Mouse (Mus musculus): Measurements from ENCODE around the gene Ssu72. TPM values are rescaled to one million over a fixed set of nuclear protein-coding genes. Genes with fewer than 3 reads are reported as not detected.
"Not testable (repeated sequence)": the region's sequence is repeated elsewhere in the genome, so short reads cannot be mapped to it uniquely, and the experiment has no call there.

The Ssu72 gene
- total and polyA plus RNA-seq, 3 experiments, result 104 to 178 (median 143) TPM

DNA sequence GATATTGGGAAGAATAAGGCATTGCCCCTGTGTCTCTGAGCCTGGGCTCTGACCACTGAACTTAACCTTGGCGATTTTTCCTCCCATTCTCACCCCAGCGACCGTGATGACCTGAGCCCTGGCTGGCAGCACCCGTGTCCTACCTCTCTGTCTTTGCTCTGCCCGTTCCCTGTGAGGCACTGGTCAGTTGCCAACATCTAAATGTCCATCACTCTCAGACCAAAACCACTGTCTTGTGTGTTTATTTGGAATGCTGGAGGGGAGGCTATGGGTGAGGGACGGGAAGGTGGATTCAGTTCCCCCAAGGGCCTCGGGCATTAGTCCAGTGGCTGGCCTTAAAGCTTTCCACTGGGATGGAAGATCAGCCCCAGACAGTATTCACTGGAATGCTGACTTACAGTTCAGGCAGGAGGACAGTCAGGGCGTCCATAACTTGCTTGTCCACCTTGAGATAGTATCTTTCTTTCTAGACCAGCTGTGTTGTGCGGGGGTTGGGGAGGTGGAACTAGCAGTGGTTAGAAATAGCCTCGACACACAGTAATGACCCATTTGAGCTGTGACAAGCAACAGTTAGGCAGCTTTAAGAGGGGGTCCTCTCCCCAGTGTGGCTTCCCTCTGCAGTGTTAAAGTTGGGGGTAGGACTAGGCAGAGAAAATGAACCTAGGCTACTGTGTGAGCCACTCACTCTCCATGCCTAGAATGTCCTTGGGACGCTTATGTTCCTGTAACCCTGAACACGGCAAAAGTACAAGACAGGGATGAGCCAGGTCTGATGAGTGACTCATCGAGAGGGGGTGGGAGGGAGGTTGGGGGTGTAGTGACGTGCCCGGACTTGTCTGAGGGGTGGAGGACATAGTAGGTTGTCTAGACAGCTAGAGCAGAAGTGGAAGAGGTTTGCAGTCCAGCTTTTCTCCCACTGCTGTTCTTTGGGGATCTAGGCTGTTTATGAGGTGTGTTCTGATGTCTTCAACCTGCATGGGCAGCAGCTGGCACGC is 8.0 kb upstream of the Ssu72 start:
- peak; percentile 80 for DNase-seq

DNA sequence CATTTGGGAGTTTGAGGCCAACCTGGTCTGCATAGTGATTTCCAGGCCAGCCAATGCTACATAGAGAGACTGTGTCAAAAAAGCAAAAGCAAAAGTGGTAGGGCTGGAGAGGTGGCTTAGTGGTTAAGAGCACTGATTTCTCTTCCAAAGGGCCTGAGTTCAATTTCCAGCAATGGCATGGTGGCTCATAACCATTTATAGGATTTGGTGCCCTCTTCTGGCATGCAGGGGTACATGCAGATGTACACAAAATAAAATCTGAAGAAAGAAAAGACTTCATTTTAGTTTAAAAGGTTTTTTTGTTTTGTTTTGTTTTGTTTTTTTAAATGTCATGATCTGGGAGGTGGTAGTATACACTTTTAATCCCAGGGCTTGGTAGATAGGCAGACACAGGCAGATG is 4.2 kb upstream of the Ssu72 start:
- DNase-seq, result no peak

DNA sequence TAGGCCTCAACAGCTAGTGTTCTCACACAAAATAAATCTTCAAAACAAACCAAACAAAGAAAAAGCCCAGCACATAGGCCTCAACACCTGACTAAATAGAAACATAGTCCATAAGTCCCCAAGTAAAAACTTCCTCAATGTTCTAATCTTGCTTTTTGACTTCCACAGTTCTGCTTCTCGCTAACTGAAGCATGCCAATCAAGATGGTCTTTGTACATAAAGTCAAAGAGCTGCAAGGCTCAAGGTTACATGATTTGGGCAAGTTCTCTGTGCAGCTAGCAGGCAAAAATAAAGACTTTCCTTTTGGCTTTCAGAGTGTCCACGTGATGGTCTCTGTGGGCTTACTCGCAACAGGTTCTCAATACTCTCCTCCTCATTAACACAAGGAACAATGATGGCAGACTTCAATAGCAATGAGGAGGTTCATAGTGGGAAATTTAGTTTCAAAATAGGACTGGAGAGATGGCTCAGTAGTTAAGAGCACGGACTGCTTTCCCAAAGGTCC is 1.1 kb upstream of the Ssu72 start:
- no peak for DNase-seq

DNA sequence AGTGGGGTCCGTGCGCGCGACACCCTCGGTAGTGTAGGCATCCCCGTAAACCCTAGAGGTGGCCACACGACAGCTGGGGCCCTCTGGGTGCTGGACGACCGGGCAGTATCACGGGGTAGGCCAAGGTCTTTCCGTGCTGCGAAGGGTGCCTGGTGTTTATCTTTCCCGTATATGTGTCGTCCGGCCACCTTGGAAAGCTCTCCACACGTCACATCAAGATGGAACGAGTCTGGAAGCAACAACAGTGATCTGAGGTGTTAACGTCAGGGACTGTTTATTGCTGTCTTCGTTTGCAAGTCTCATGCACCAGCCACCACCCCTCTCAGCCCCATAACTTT is 961 bp downstream of the Ssu72 start:
- DNase-seq, result no peak

DNA sequence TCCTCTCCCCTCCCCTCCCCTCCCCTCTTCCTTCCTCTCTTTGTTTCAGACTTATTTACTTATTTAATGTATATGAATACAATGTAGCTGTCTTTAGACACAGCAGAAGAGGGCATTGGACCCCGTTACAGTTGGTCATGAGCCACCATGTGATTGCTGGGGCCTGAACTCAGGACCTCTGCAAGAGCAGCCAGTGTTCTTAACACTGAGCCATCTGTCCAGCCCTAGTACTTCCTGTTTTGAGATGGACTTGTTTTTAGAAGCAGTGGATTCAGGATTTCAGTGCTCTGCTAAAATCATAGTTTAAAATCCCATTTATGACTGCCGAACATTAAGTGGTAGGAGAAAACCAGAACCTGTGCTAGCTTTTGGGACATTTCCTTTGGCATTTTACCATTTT is 4.0 kb downstream of the Ssu72 start:
- no peak for DNase-seq

DNA sequence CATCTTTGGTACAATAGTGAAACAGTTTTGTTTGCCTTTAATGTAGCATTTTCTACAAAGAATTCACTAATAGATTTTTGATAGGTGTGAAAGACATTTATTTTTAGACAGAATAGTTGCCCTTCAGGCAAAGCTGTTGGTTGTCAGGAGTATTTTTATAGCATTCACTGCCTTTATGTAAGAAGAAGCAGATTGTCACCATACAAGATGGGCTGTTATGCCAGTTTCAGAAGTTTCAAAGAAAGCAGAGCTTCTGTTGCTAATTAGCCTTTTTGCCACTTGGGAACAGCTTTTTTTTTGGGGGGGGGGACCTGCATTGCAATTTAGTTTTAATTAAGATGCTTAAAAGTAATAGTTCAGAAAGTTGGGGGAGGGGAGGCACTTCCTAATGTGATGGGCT is 4.4 kb downstream of the Ssu72 start:
- no peak for DNase-seq

DNA sequence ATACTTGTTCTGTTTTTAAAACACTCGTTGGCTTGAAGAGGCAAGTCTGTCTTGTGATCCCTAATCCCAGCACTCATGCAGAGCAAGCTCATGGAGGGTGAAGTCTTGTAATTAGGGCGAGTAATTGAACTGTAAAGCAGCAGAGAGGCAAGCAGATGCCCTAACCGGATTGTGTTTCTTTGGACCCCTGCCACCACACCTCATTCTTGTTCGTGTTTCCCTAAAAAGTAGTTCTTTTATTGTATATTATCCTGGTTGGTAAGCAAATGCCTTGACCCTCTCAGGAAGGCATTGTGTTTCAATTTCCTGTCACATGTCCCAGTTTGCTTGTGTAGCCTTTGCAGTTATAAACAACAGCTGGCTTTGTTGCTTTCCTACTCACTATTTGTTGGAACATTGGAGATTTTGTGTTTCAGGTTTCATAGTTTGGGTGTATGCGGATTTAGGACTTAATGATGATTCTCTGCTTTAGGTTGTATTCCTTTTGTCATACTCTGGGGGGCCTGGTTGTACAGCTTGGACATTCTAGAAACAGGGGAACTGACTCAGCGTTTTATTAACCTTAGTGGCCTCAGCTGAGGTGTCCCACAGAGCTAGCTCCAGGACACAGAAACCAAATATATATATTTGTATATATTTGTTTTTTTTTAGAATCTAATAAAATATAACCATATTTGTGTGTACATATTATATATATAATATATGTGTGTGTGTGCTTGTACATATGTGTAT is 6.1 kb downstream of the Ssu72 start:
- DNase-seq, result no peak

DNA sequence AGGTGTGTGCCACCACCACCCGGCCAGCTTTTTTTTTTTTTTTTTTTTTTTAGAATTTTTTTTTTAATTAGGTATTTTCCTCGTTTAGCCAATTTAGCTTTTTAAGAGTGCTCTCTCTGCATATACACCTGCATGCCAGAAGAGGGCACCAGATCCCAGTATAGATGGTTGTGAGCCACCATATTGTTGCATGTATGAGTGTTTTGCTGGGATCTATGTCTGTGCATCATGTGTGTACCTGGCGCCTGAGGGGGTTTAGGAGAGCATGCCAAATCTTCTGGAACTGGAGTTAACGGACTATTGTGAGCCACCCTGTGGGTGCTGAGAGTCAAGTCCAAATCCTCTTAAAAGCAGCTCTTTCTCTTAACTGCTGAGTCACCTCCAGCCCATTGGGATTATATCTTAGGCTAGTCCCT is 17.1 kb downstream of the Ssu72 start:
- peak; percentile 37 for DNase-seq

DNA sequence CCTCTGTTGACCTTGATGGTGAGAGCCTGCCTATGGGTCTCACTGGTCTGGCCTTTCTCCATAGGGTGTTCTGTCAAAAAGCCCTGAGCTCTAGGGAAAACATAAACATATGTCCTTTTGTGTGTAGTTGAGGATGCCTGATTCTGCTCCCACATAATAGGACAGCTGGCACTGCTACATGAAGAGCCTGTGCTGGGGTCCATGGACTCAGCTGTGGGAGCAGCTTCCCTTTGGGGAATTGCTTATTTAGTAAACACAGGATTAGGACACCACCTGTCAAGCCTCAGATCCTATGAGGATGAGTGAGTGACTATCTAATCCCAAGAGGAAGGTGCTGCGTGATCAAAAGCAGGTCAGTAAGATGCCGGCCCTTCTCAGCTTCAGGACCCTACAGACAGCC is 23.4 kb downstream of the Ssu72 start:
- no peak for DNase-seq

DNA sequence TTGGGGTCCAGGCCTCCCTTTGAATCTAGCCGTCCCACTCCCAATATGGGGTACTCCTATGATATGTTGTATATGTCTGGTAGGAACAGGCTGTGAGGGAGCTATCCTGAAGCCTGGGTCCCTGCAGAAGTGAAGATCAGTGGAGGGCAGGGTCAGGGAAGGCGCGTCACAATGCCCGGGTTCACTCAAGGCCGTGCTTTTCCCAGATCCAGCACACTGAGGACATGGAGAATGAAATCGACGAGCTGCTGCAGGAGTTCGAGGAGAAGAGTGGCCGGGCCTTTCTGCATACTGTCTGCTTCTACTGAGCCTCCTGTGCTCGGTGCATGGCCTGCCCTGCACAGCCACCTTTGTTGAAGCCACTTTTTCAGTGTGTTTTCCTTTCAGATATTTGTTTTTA is 28.7 kb downstream of the Ssu72 start:
- peak; percentile 47 for DNase-seq

DNA sequence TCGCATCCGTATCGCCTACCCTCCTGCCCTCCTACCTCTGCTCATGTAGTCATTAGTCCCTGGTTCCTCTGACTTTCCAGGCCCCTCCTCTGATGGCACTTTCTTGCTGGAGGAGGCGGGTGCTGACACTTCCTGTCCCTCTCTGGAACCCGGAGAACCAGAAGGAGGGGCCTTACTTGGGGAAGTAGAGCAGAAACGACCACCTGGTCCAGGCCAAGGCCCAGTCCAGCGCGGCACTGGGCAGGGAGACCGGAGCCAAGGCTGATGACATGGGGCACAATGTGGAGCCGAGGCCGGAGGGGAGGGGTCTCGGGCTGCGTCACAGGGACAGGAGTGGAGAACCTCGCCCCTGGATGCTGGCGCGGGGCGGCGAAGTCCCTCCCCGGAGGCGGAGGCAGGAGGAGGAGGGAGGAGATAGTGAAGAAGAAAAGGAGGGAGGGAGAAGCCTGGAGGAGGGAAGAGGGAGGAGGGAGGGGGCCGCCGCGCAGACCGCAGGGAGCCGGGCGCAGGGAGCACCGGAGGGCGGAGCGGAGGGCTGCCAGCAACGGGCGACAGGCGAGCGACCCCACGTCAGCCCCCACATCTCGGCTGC is 29.8 kb downstream of the Ssu72 start, which contains the start of gene Tmem240:
Gene Tmem240, plus strand, starts transcription at position 451 of the 592 bp plus-strand sequence.
- peak; percentile 96 for DNase-seq

DNA sequence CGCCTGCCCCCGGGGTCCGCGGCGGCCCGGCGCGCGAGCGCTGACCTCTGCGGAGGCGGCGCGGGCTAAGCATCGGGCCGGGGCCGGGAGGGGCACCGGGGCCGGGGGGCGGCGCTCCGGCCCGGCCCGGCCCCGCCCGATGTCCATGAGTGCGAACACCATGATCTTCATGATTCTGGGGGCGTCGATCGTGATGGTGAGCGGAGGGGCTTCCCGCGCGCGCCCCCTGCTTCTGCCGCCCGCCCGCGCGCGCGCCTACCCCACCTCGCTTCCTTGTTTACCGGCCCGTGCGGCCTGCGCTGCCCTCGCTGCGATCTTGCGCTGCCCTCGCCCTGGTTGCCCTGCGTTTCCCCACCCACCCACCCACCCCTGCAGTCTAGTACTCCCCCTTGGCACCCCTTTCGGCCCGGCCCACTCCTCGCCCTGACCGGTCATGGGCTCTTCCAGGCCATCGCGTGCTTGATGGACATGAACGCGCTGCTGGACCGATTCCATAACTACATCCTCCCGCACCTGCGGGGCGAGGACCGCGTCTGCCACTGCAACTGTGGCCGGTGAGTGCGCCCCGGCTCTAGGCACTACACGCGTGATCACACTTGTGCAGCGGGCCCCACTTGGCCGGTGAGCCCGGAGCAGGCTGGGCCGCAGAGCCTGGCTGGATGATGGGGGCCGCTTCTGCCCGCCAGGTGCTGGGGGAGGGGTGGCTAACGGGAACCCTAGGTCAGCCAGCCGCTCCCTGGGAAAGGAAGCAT is 30.5 kb downstream of the Ssu72 start:
- DNase-seq, result peak; percentile 55

DNA sequence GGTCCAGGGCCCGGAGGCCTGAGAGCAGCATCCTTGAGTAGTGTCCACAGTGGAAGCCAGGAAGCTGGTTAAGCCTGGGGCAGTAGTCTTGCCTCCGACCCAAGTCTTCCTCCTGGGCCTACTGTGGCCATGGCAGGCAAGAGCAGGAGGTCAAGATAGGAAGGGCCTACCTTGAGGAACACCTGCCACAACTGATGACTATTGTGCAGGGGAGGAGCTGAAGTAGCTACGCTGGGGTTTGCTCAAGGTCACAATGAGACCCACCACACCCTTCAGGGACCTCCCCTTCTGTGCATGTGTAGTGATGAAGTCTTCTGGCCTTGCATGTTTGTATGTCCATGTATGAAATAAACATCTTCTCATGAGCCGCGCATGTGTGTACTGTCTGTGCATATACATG is 31.2 kb downstream of the Ssu72 start:
- no peak for DNase-seq

DNA sequence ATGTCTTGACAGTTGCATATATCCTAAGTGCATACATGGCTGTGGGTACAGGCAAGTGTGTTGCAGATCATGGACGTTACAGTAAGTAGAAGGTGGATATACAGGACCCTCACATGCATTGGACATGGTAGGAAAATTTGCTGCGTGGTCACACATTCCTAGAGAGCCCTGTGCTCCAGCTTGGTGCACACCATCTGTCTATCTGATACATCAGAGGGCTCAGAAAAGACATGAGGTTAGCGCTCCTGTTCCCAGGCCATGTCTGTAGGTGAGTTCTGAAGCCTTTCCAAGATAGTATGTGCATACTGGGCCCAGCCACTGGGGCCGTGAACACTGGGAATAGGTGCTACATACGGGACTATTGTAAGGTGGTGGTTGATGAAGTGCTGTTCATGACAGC is 31.8 kb downstream of the Ssu72 start:
- no peak for DNase-seq

DNA sequence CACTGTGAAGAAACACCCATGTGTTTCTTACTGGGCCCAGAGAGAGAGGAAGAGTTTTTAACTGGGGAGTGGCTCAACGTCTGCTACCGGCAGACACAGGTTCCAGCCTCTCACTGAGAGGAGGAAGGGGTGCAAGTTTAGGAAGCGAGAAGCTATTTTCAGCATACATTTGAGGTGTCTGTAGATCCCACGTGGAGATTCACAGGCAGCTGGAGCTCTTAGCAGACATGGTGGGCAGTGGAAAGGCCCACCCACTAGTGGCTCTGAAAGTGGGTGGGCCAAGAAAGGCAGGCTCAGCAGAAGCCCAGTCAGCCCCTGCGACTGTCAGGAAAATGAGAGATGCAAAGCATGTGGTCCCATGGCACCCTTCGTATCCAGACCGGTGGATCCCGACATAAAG is 33.7 kb downstream of the Ssu72 start:
- DNase-seq, result no peak

DNA sequence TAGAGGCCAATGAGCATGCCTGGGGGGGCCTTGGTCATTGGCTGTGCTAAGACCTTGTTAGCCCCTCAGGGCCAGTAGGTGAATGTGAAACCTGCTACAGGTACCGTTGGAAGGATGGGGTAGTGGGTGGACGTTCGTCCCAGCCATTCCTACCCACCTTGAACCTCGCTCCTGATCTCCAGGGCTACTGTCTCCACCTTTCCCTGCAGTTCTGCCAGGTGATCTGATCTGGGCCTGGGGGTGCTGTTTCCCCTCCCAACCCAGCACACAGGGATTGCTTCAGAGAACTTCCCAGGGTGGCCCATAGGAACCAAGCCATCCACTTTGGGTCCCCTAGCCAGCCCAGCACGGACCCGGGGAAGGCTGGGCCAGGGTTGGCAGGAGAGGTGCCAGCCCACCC is 34.6 kb downstream of the Ssu72 start:
- no peak for DNase-seq

DNA sequence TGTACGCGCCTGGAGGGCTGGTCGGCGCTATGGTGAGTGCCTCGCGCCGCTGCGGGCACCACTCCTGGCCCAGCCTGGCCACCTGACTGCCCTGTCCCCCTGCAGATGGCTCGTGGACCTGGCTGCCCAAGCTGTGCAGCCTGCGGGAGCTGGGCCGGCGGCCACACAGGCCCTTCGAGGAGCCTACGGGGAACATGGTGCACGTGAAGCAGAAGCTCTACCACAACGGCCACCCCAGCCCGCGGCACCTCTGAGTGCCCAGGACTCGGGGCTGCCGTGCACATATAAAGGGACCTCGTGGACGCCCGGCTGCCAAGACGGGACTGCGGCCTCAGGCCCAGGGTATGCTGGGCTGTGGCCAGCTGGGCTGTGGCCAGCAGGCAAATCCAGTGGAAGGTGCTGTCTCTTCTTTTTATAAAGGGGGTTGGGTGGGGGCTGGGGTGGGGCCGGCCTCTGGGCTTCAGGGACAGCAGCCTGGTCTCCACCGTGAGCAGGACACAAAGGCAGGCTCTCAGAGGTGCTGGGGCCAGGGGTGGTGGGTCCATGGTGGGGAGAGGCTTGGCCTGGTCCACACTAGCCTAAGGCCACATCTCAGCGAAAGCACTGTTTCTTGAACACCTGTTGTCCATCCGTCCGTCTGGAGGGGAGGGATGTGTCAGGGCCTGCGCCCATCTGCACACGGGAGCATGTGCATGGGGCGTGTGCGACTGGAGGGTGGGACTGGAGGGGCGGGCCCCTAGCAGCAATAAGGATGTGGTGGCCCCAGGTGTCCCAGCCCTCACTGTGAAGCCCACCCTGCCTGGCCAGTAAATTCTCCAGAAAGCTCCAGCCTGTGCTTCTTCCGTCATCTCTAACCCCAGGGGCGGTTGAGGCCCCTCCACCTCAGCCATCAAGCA is 35.4 kb downstream of the Ssu72 start:
- DNase-seq, result peak; percentile 27

DNA sequence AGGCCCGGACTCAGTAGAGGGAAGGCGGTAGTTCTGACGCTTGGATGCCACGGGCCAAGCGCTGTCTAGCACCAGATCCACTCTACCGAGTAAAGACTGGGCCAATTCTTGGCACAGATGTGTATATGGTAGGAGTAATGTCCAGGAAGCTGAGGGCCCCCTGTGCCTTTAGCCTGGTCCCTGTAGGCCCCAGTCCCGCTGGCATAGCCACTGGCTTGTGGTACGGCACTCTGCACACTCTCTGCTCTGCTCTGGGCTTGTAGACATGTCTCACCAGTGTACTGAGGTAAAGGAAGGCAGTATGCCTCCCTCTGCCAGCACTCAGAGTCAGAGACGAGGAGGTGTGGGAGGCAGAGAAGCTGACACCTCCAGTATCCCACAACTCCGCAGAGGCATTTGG is 36.1 kb downstream of the Ssu72 start:
- not testable (repeated sequence) for DNase-seq

DNA sequence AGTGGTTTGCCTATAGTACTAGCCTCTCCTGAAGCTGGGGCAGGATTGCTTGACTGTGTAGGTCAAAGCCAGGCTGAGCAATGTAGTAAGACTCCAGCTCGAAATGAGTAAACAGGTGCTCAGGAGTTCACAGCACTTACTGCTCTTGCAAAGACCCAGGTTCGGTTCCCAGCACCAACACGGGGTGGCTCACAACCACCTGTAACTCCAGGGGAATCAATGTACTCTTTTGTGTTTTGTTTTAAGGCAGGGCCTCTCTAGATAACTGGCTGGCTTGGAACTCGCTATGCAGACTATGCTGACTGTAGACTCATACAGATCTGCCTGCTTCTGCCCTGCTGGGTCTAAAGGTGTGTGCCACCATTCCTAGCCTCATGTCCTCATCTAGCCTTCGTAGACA is 38.1 kb downstream of the Ssu72 start:
- no peak for DNase-seq

DNA sequence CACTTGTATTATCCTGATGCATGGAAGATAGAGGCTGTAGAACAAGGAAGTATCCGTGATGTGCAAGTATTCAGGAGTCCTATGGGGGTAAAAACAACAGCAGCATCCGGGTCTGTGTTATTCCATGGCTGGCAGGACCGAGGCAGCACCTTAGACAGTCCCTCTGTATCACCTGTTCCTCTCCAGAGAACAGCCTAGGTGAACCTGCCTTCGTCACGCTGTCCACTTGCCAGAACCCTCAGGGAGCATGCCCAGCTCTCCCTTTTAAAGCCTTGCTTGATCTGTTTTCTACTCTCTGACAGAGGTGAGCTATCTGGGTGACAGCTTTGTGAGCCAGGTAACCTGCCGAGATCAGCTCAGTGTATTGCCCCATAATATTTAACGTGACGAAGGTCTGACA is 39.9 kb downstream of the Ssu72 start:
- DNase-seq, result no peak

DNA sequence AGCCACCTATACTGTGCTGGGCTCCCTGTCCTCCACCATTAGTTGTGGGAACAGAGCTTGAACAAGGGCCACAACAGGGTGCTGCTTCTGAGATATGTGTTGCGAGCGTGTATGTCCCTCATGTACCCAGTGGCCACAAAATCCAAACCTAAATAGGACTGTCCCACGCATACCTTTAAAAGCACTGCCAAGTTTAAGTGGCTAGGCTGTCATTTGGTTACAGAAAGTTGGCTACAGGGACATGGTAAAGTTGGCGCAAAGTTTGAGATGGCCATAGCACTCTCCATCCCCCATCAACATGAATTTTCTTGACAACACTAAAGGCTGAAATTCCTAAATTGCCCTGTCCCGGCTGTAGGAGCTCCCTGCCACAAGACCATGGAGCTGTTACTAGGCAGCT is 40.5 kb downstream of the Ssu72 start:
- no peak for DNase-seq
